Mouse (Mus musculus): ENCODE measurements around the gene Luc7l3.

The Luc7l3 gene

GRCm38 (mm10) chr11:94321931-94322400 lies at the start of gene Luc7l3:
Luc7l3 (minus strand) TSS chr11:94321988.
- under 1% methylated on average over 36 of the region's 36 CpGs for WGBS

- 65% methylated on average over 5 of the region's 5 CpGs for WGBS
These were observed 49.0 kb upstream of the Luc7l3 start for GRCm38 (mm10) chr11:94370809-94371208.

- 81% methylated on average over 6 of the region's 6 CpGs for WGBS
These were observed 48.2 kb upstream of the Luc7l3 start for GRCm38 (mm10) chr11:94369981-94370380.

- WGBS: 73% methylated on average over 3 of the region's 3 CpGs
These were observed 43.6 kb upstream of the Luc7l3 start for GRCm38 (mm10) chr11:94365340-94365739.

- WGBS: 82% methylated on average over 7 of the region's 7 CpGs
These were observed 41.9 kb upstream of the Luc7l3 start for GRCm38 (mm10) chr11:94363690-94364089.

- 71% methylated on average over 5 of the region's 5 CpGs for WGBS
These were observed 40.3 kb upstream of the Luc7l3 start for GRCm38 (mm10) chr11:94362101-94362500.

GRCm38 (mm10) chr11:94361166-94361870 lies 39.5 kb upstream of the Luc7l3 start:
- WGBS: 90% methylated on average over 14 of the region's 14 CpGs

GRCm38 (mm10) chr11:94359168-94359567 lies 37.4 kb upstream of the Luc7l3 start:
- 96% methylated on average over 12 of the region's 12 CpGs for WGBS

- 73% methylated on average over 9 of the region's 9 CpGs for WGBS
These were observed 33.9 kb upstream of the Luc7l3 start for GRCm38 (mm10) chr11:94355521-94356217.

GRCm38 (mm10) chr11:94351094-94351493 lies 29.3 kb upstream of the Luc7l3 start:
- 49% methylated on average over 3 of the region's 3 CpGs for WGBS

GRCm38 (mm10) chr11:94350337-94350736 lies 28.5 kb upstream of the Luc7l3 start:
- WGBS: 83% methylated on average over 1 of the region's 1 CpGs

- WGBS: 86% methylated on average over 2 of the region's 2 CpGs
These were observed 28.1 kb upstream of the Luc7l3 start for GRCm38 (mm10) chr11:94349839-94350238.

- 90% methylated on average over 7 of the region's 7 CpGs for WGBS
These were observed 25.3 kb upstream of the Luc7l3 start for GRCm38 (mm10) chr11:94347063-94347575.

- WGBS: 81% methylated on average over 3 of the region's 3 CpGs
These were observed 24.8 kb upstream of the Luc7l3 start for GRCm38 (mm10) chr11:94346611-94347010.

GRCm38 (mm10) chr11:94345926-94346325 lies 24.1 kb upstream of the Luc7l3 start:
- WGBS: 93% methylated on average over 10 of the region's 10 CpGs

- 66% methylated on average over 1 of the region's 1 CpGs for WGBS
These were observed 22.7 kb upstream of the Luc7l3 start for GRCm38 (mm10) chr11:94344470-94344869.

- WGBS: 23% methylated on average over 5 of the region's 5 CpGs
These were observed 22.2 kb upstream of the Luc7l3 start for GRCm38 (mm10) chr11:94343955-94344358.

GRCm38 (mm10) chr11:94342114-94342905 lies 20.5 kb upstream of the Luc7l3 start:
- 54% methylated on average over 13 of the region's 13 CpGs for WGBS

- WGBS: 73% methylated on average over 10 of the region's 10 CpGs
These were observed 19.5 kb upstream of the Luc7l3 start for GRCm38 (mm10) chr11:94340948-94341933.

- WGBS: 48% methylated on average over 18 of the region's 18 CpGs
These were observed 18.2 kb upstream of the Luc7l3 start for GRCm38 (mm10) chr11:94339732-94340585.

Data from cerebral cortex, adult 2 months (tissue).